10 mouse cellular contexts compared by ENCODE assay signal in the genomic region with DNA sequence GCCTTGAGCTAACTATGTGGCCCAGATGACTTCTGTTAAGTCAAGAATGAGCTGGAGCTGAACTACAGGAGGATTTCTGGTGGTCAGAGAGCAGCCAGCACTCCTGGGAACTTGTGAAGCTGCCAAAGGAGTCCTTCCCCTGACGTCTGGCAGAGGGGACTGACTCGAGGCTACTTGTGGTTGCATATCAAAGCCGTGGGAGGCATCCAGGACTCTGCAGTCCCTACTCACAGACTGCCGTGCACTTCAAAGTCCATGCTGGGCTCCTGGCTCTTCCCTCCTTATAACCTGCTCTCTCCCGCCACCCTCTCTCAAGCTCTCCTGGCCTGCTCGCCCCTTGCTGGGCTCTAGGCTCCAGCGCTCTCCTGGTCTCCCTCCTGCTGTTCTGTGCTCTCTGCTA. TPM values are rescaled to one million over a fixed set of nuclear protein-coding genes. Genes with fewer than 3 reads are reported as not detected.
DNase-seq lines count a peak whose midpoint lies in the region; ATAC-seq lines count a peak whose summit lies in the region.
"Had no signal": no experiment of that assay in that cellular context is flagged by ENCODE, and none has a peak within 500 bp of the region (broad histone marks: within the 10 kb centered on the region; RNA-seq: fewer than 3 reads in every experiment).

No protein-coding gene starts in this region.

- H3K4me3 ChIP-seq in hindbrain, embryonic 12.5 days: no peak overlapping the region
- no peak overlapping the region for H3K4me3 ChIP-seq in hindbrain, embryonic 14.5 days (replicated peaks; ENCODE audit: low read length)
- H3K4me3 ChIP-seq in neural tube, embryonic 12.5 days: no peak overlapping the region
- no peak overlapping the region for H3K4me3 ChIP-seq in neural tube, embryonic 15.5 days (replicated peaks)

- 0 out of 2 replicates have a peak overlapping the region, but pooled peaks have one; percentile 48 for H3K27ac ChIP-seq in hindbrain, embryonic 12.5 days
- H3K27ac ChIP-seq in hindbrain, embryonic 14.5 days: no peak overlapping the region
- H3K27ac ChIP-seq in neural tube, embryonic 12.5 days: no peak overlapping the region
- no peak overlapping the region for H3K27ac ChIP-seq in neural tube, embryonic 15.5 days (replicated peaks)

- DNase-seq in adrenal gland, adult (ENCODE audit: inconsistent age in 2 of 2, low spot score in 1 of 2): peak; percentile 35 to 59
- no peak for DNase-seq in adrenal gland, postnatal 4 days (ENCODE audit: low spot score in 2 of 2)
- DNase-seq in hindbrain, embryonic 14.5 days (ENCODE audit: low spot score): no peak
- DNase-seq in skeletal muscle tissue, adult 2 months (ENCODE audit: low read depth, low spot score): peak; percentile 54
- DNase-seq in left cerebral cortex, postnatal 25 days (ENCODE audit: low spot score in 2 of 2): no peak
- DNase-seq: gastrocnemius, postnatal 36 days; right cerebral cortex, postnatal 25 days had no signal

- H3K36me3 ChIP-seq in hindbrain, embryonic 12.5 days: peaks cover 10% of the 10 kb centered on the region; the same call in 1 of the 2 replicates
- peaks cover 6% of the 10 kb centered on the region for H3K36me3 ChIP-seq in hindbrain, embryonic 14.5 days (replicated peaks; ENCODE audit: control insufficient read depth, insufficient read depth)
- peaks cover 9% of the 10 kb centered on the region; the same call in 1 of the 2 replicates for H3K36me3 ChIP-seq in neural tube, embryonic 12.5 days
- H3K36me3 ChIP-seq in neural tube, embryonic 15.5 days: peaks cover 8% of the 10 kb centered on the region; the same call in 1 of the 2 replicates

- intact Hi-C loops in left cerebral cortex, postnatal 25 days (cut with DNase I): no loop called here

- no peaks in the 10 kb centered on the region for H3K9me3 ChIP-seq in hindbrain, embryonic 12.5 days (replicated peaks)
- no peaks in the 10 kb centered on the region for H3K9me3 ChIP-seq in hindbrain, embryonic 14.5 days (ENCODE audit: control insufficient read depth, low read length)
- no peaks in the 10 kb centered on the region for H3K9me3 ChIP-seq in neural tube, embryonic 12.5 days
- H3K9me3 ChIP-seq in neural tube, embryonic 15.5 days (replicated peaks): no peaks in the 10 kb centered on the region

- H3K27me3 ChIP-seq in hindbrain, embryonic 12.5 days: no peaks in the 10 kb centered on the region
- no peaks in the 10 kb centered on the region for H3K27me3 ChIP-seq in hindbrain, embryonic 14.5 days (ENCODE audit: control insufficient read depth, insufficient read depth, low read length)
- H3K27me3 ChIP-seq in neural tube, embryonic 12.5 days (replicated peaks): no peaks in the 10 kb centered on the region
- no peaks in the 10 kb centered on the region for H3K27me3 ChIP-seq in neural tube, embryonic 15.5 days (replicated peaks)

- no peak for ATAC-seq in hindbrain, embryonic 12.5 days (ENCODE audit: low FRiP score)
- no peak for ATAC-seq in hindbrain, embryonic 14.5 days (ENCODE audit: low FRiP score)
- ATAC-seq in neural tube, embryonic 12.5 days (ENCODE audit: low FRiP score, low read depth): no peak
- ATAC-seq in neural tube, embryonic 15.5 days (ENCODE audit: low FRiP score): no peak

- H3K4me1 ChIP-seq in hindbrain, embryonic 12.5 days: peaks cover 6% of the 10 kb centered on the region
- H3K4me1 ChIP-seq in hindbrain, embryonic 14.5 days (replicated peaks; ENCODE audit: control insufficient read depth, insufficient read depth, low read length): no peaks in the 10 kb centered on the region
- H3K4me1 ChIP-seq in neural tube, embryonic 12.5 days: peaks cover 14% of the 10 kb centered on the region; the same call in 1 of the 2 replicates
- H3K4me1 ChIP-seq in neural tube, embryonic 15.5 days: peaks cover 15% of the 10 kb centered on the region

- WGBS in hindbrain, embryonic 12.5 days: 37% methylated on average over 7 of the region's 7 CpGs
- WGBS in hindbrain, embryonic 14.5 days: 25% methylated on average over 7 of the region's 7 CpGs
- WGBS in neural tube, embryonic 12.5 days: 27% methylated on average over 7 of the region's 7 CpGs
- 42% methylated on average over 7 of the region's 7 CpGs for WGBS in neural tube, embryonic 15.5 days

- no peak overlapping the region for H3K9ac ChIP-seq in hindbrain, embryonic 12.5 days
- no peak overlapping the region for H3K9ac ChIP-seq in hindbrain, embryonic 14.5 days
- no peak overlapping the region for H3K9ac ChIP-seq in neural tube, embryonic 12.5 days
- no peak overlapping the region for H3K9ac ChIP-seq in neural tube, embryonic 15.5 days (replicated peaks)

- no peak overlapping the region for H3K4me2 ChIP-seq in hindbrain, embryonic 12.5 days (replicated peaks)
- no peak overlapping the region for H3K4me2 ChIP-seq in hindbrain, embryonic 14.5 days (replicated peaks)
- 0 out of 2 replicates have a peak overlapping the region, but pooled peaks have one; percentile 20 for H3K4me2 ChIP-seq in neural tube, embryonic 12.5 days (replicated peaks)
- no peak overlapping the region for H3K4me2 ChIP-seq in neural tube, embryonic 15.5 days

RNA-seq across cellular contexts. Expression of a gene that starts 30.4 kb away (rescaled TPM):
- 100 to 1,000 TPM; 122 to 124 TPM for total RNA-seq in adrenal gland, postnatal 4 days (2021)
- polyA plus RNA-seq in hindbrain, embryonic 12.5 days (2016; fragmentation: Nextera tagmentation; extraction: Ambion mirVana): 41.4 and 46.7 TPM in 2 replicates
- 29.0 and 35.0 TPM in 2 replicates for polyA plus RNA-seq in hindbrain, embryonic 14.5 days (2014; fragmentation: Nextera tagmentation; extraction: Ambion mirVana)
- polyA plus RNA-seq in neural tube, embryonic 12.5 days (2016; fragmentation: Nextera tagmentation; extraction: Ambion mirVana): 41.2 and 57.2 TPM in 2 replicates
- 30.0 and 42.4 TPM in 2 replicates for polyA plus RNA-seq in neural tube, embryonic 15.5 days (2015; fragmentation: Nextera tagmentation; extraction: Ambion mirVana)
- total RNA-seq in left cerebral cortex, postnatal 25 days (2021): 10 to 100 TPM; 35.6 to 36.4 TPM

Comparison
In these comparisons a context has a peak if more than half of its experiments do, and no peak if none do; other contexts are left out.
1. DNase-seq: peak in adrenal gland, adult (2 of 2) and skeletal muscle tissue, adult 2 months (single experiment); none in adrenal gland, postnatal 4 days (0 of 2), hindbrain, embryonic 14.5 days (single experiment) and left cerebral cortex, postnatal 25 days (0 of 2).